Mouse (Mus musculus) CD4-positive helper T cell, adult 2 months (primary cell): ENCODE data around the gene Car10.

Experiments used
- DNase-seq: peaks from one replicate; pipeline ENCODE4 v3.0.0-alpha.2; 2012; ENCODE audit warnings: low read depth, missing footprints, low spot score

Gene Car10

GRCm38 (mm10) chr11:93577441-93577840, 479.6 kb downstream of the Car10 start:
- DNase-seq: no peak

- DNase-seq: no peak
Measured at GRCm38 (mm10) chr11:93579626-93580025, 481.8 kb downstream of the Car10 start.

- no peak for DNase-seq
Measured at GRCm38 (mm10) chr11:93581326-93581725, 483.5 kb downstream of the Car10 start.

- no peak for DNase-seq
Measured at GRCm38 (mm10) chr11:93587788-93588187, 490.0 kb downstream of the Car10 start.

GRCm38 (mm10) chr11:93590652-93591051, 492.8 kb downstream of the Car10 start:
- DNase-seq: no peak

GRCm38 (mm10) chr11:93594033-93594432, 496.2 kb downstream of the Car10 start:
- DNase-seq: no peak

- DNase-seq: no peak
Measured at GRCm38 (mm10) chr11:93598175-93598574, 500.3 kb downstream of the Car10 start.

- no peak for DNase-seq
Measured at GRCm38 (mm10) chr11:93599755-93600154, 501.9 kb downstream of the Car10 start.

GRCm38 (mm10) chr11:93603575-93603974, 505.7 kb downstream of the Car10 start:
- no peak for DNase-seq

GRCm38 (mm10) chr11:93607111-93607510, 509.3 kb downstream of the Car10 start:
- DNase-seq: no peak

GRCm38 (mm10) chr11:93608716-93609115, 510.9 kb downstream of the Car10 start:
- no peak for DNase-seq

- DNase-seq: no peak
Measured at GRCm38 (mm10) chr11:93612071-93612470, 514.2 kb downstream of the Car10 start.

GRCm38 (mm10) chr11:93614851-93615250, 517.0 kb downstream of the Car10 start:
- no peak for DNase-seq

- no peak for DNase-seq
Measured at GRCm38 (mm10) chr11:93623605-93624004, 525.8 kb downstream of the Car10 start.

- DNase-seq: no peak
Measured at GRCm38 (mm10) chr11:93639410-93639809, 541.6 kb downstream of the Car10 start.

GRCm38 (mm10) chr11:93640954-93641353, 543.1 kb downstream of the Car10 start:
- DNase-seq: no peak

GRCm38 (mm10) chr11:93642331-93642730, 544.5 kb downstream of the Car10 start:
- DNase-seq: no peak

GRCm38 (mm10) chr11:93643006-93643405, 545.2 kb downstream of the Car10 start:
- DNase-seq: no peak

GRCm38 (mm10) chr11:93643436-93643835, 545.6 kb downstream of the Car10 start:
- no peak for DNase-seq

- DNase-seq: no peak
Measured at GRCm38 (mm10) chr11:93646216-93646615, 548.4 kb downstream of the Car10 start.
